Mouse (Mus musculus) gastrocnemius, postnatal 14 days (tissue): ENCODE results near the gene Fbxo6. TPM values are rescaled to one million over a fixed set of nuclear protein-coding genes. Genes with fewer than 3 reads are reported as not detected.
A peak's percentile ranks its signal among the peaks of the same experiment; 100 is the strongest.
"Not testable (repeated sequence)": the region's sequence is repeated elsewhere in the genome, so short reads cannot be mapped to it uniquely, and the experiment has no call there.

Experiments used
- DNase-seq: peaks from one replicate; pipeline ENCODE4 v3.0.0; 2021; ENCODE audit warnings: mixed read lengths
- intact Hi-C: fragments of 180-260 bp; cut with DNase I; formaldehyde crosslinking; loops from one replicate; pipeline ENCODE4 v1.15.1; 2025; ENCODE audit warnings: low total_unique reads
- total RNA-seq, 2 experiments: library from RNA; stranded (reverse); gene quantifications; 2 replicates each; pipeline ENCODE4 v1.2.3; 2021

Gene Fbxo6
- total RNA-seq, 2 experiments from 2014 or later: 22.9 to 29.1 TPM

DNA sequence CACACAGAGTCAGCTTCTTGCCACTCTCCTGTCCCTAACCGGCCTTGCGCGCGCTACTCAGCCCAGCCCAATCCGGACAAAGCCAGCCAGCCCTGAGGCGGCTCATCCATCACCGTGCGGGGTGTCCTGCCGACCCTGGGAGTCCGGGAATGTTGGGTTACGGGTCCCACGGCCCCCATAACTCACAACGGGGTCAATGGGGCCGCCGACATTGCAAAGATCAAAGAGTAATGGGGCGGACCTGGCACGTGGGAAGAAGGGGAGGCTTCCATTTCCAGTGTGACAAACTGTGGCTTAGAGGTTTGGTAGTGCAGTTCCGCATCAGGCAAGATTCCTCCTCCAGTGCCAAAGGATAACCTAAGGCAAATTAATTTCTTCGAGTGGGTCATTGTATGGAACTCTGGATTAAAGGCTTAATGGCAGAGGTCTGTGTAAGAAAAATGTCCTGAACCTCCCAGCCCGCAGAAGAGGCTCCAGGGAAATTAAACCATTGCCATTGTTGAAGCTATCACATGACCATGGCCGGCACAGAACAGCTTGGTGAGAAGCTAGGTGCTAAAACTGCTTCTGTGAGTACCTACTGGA is 20.4 kb downstream of the Fbxo6 start:
- DNase-seq: no peak
- intact Hi-C loops: no loop called here

GRCm38 (mm10) chr4:148130561-148131413 is 21.2 kb downstream of the Fbxo6 start, which contains the start of gene Draxin:
Gene Draxin, minus strand, starts transcription at chr4:148130698.
- intact Hi-C loops: no loop called here
- DNase-seq: no peak

DNA sequence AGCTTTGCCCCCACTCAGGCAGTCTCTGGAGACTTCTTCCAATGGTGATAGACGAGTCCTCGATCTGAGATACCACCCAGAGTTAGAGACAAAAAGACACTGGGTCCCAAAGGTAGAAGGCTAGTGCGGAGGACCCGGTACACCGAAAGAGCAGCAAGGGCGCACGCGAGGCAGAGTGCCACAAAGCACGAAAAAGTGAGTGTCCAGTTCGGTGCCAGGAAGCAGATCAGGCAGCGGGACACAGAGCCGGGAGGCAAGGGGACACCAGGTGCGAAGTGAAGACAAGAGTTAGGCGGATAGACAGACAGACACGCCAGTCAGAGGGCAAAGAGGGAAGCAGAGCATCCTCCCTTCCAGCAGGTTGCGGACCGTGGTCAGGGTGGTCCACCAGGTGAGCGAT is 21.8 kb downstream of the Fbxo6 start, which contains the start of gene Mad2l2:
Mad2l2 (plus strand) TSS at position 252 of the 400 bp plus-strand sequence.
- DNase-seq: no peak
- intact Hi-C loops: no loop called here

GRCm38 (mm10) chr4:148128672-148129071 is 23.3 kb downstream of the Fbxo6 start:
- intact Hi-C loops: no loop called here
- DNase-seq: no peak

DNA sequence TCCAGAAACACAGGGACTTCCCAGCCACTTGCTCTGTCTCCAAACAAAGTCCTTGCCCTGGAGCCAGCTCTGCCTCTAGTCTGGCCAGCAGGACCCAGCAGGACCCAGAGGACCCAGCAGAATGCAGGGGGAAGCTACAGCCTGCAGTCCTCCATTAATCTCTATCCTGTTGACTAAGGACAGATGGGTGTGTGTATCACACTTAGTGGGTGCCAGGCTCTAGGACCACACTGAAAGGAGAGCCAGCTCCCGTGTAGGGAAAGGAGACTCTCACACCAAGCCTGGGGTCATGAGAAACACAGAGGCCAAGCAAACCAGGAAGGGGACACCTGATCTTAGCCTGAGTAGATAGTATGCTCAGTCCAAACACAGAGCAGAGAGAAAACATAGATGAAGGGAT is 23.7 kb downstream of the Fbxo6 start:
- intact Hi-C loops: no loop called here
- DNase-seq: no peak

GRCm38 (mm10) chr4:148122694-148123066 is 29.3 kb downstream of the Fbxo6 start:
- DNase-seq: no peak
- intact Hi-C loops: no loop called here

- intact Hi-C loops: no loop called here
- DNase-seq: no peak
These were observed 29.8 kb downstream of the Fbxo6 start for GRCm38 (mm10) chr4:148121982-148122693.

DNA sequence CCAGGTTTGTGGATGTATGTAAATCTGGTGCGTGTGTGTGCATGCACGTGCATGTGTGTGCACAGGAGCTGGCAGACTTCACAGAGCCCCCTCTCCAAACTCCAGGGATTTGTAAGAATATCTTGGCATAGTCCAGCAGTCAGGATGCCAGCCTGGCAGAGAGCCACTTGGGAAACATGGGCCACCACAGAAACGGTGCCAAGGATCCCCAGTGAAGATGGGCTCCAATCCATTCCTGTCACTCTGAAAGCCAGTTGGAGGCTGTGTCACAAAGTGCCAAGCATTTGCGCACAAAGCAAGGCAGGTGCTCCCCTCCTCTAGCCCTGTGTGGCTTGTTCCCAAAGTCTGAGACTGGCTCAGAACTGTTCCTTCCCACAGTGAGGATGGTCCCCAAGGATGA is 30.6 kb downstream of the Fbxo6 start:
- intact Hi-C loops: no loop called here

DNA sequence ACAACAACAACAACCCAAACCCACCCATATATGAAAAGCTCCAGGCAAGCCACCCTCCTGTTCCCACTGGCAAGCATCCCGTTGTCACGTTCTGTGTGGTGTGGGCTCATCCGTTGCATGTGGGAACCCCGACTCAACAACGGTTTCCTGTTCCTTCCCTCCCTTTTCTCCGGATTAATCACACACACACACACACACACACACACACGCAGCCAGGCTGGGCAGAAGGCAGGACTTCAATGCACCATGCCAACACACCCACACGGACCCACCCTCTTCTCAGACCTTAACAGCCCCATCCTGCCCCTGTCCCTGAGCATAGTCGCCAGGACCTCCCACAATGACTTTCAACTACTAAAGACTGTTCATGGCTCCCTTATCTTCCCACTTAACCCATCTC is 31.4 kb downstream of the Fbxo6 start:
- intact Hi-C loops: no loop called here
- DNase-seq: no peak

More for the DNA sequence above, 30.6 kb downstream of the Fbxo6 start:
- no peak for DNase-seq

- not testable (repeated sequence) for DNase-seq
- intact Hi-C loops: loop anchor here (5.0 kb wide), 1 partner anchor 33 kb away; the partner anchor contains the start of gene Fbxo6
These were observed 32.4 kb downstream of the Fbxo6 start for GRCm38 (mm10) chr4:148119578-148119977.

DNA sequence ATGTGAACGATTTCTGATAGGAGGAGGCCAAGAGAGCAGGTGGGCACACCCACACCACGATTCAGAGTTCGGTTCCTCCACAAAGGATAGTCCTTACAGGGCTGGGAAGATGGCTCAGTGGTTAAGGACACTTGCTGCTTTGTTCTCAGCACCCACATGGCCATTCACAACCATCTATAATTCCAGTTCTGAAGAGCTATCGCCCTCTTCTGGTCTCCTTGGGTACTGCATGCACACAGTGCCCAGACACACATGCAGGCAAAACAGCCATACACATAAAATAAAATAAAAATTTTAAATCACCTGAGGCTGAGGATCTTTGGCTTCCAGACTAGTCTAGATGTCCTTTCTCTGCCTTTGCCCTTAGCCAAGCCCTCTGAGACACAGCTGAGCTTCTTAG is 34.5 kb downstream of the Fbxo6 start:
- DNase-seq: no peak
- intact Hi-C loops: loop anchor here (5.0 kb wide), 1 partner anchor 35 kb away; the partner anchor contains the start of gene Fbxo6

DNA sequence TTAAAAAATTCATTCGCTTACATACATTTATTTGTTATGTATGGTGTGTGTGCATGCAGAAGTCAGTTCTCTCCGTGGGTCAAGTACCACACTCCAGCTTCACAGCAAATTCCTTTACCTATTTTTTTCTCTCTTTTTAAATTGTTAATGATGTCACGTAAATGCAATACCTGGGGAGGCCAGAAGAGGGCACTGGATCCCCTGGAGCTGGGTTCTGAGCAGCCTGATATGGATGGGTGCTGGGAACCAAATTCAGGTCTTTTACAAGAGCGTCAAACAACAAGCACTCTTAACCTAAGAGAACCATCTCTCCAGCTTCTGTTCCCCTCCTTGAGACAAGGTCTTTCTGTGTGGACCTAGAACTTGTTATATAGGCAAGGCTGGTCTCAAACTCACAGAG is 35.3 kb downstream of the Fbxo6 start:
- no peak for DNase-seq
- intact Hi-C loops: loop anchor here (5.0 kb wide), 1 partner anchor 36 kb away; the partner anchor contains the start of gene Fbxo6

GRCm38 (mm10) chr4:148115467-148115866 is 36.5 kb downstream of the Fbxo6 start:
- DNase-seq: peak; percentile 47
- intact Hi-C loops: loop anchor here (5.0 kb wide), 1 partner anchor 37 kb away; the partner anchor contains the start of gene Fbxo6

DNA sequence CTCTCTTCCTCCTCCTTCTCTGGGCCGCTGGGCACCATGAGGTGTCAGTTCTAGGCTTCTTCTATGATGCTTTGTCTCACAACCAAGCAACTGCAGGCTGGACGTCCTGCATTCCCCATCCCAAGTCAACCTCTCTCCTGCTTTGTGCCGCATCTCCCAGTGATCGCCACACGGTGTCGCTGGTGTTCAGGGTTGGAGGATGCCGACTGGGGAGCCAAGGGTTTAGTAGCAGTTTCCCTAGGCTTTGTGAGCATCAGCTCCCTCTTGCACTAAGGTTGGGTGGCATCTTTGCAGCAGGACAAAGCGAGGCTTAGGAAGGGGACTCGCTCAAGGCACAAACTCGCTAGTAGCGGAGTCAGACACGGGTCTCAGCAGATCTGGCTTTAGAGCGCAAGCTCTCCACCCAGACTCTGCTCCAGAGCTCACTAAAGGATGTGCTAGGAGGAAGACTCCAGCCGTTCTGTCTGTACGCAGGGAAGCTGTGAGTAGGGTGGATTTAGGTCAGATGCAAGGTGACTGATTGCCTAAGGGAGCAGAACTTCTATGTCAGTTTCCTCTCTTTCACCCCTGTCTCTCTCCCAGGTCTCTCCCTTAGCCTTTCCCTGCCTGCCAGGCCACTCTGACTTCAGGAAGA is 37.1 kb downstream of the Fbxo6 start:
- DNase-seq: peak; percentile 84
- intact Hi-C loops: loop anchor here (1.0 to 5.0 kb wide), 2 partner anchors 37 to 52 kb away; partner anchors contain the start of gene Fbxo6

DNA sequence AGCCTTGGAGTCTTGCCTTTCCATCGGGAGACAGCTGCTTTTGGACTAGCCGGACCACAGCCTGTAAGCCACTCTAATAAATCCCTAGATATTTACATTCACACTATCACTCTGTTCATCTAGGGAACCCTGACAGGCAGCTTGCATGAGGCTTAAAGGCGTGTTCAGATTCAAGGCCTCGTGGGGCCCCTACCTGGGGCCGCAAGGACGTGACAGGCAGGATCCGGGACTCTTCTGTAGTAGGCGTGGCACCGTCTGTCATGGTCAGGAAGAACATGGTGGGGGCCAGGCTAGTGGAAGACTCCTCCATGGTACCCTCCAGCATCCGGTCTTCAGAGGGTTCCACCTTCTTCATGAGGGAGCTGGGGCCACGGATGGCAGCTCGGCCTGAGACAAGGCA is 39.4 kb downstream of the Fbxo6 start:
- DNase-seq: no peak
- intact Hi-C loops: no loop called here

DNA sequence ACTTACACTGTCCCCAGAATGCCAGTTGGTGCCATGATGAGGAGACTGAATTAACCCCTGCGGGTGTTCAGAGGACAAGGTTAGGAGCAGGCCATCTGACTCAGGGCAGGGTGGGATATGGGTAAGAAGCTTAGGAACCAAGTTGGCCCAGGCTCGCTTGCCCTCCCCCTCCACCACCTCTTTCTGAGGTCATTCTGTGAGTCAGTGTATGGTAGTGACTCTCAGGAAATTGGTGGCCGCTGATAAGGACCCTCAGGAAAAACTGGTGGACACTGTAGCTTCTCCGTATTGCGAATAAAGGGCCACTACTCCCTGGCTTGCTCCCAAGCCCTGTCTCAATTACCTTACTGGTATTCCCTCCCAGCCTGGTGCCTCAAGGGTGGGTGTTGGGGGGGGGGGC is 42.7 kb downstream of the Fbxo6 start:
- intact Hi-C loops: loop anchor here (10.0 kb wide), 1 partner anchor 326 kb away; no protein-coding TSS in a partner anchor
- DNase-seq: no peak

DNA sequence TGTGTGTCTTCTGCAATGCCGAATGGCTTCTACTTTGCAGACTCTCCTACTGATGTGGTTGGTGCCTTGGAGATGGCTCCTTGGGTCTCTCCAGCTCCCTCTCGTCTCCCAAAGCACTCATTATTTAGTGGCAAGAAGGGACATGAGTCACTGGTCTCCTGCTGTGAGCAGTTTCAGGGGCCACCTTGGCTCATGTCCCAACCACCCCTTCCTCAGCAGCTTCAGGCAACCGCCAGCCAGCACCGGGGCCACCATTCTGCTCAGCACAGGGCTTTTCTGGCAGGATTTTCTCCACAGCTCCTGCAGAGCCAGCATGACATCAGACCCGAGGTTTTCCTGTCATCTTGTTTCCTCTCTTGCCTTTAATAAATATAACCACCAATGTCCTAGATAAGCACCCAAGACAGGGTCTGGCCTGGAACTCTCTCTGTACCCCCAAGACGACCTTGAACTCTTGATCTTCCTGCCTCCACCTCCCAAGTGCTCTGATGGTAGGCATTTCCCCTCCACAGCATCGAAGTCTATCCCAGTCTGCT is 43.3 kb downstream of the Fbxo6 start:
- intact Hi-C loops: loop anchor here (10.0 kb wide), 1 partner anchor 326 kb away; no protein-coding TSS in a partner anchor
- DNase-seq: no peak

DNA sequence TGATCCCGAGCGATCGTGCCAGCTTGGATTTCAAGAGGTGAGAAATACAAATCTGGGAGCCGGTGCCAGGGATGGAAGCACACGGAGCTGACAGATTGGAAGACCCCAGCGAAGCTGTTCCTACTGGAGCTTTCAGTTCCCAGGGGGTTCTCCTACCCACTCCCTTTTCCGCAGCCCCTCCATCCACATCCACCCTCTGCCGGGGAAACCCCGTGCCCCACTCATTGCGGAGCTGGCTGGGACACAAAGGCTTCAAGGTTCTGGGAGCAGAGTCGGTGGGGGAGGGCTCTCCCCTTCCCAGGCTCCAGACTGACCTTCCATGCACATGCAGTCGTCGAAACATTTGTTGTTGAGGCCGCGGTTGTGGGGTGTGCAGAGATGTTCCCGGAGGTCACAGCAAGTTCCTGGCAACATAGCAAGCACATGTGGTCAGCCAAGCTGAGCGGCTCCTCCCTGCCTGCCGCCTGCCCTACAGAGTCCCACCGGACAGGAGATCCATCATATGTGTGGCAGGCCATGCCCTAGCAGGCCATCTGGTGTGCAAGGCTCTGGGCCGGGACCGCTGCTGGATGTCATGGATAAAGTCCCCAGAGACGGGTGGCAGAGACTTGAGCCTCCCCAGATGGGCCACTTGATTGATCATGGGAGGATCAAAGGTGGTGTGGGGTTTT is 44.2 kb downstream of the Fbxo6 start:
- intact Hi-C loops: loop anchor here (10.0 kb wide), 1 partner anchor 327 kb away; no protein-coding TSS in a partner anchor
- peak; percentile 42 for DNase-seq
